Mouse (Mus musculus) brain, embryonic 14.5 days (tissue): Measurements from ENCODE around the gene Mta1.

ENCODE experiments used
- CTCF ChIP-seq: fragments of 200-500 bp; IDR thresholded peaks from 2 replicates; pipeline ENCODE4 v1.5.1; 2012; ENCODE audit warnings: inconsistent platforms, mild to moderate bottlenecking, moderate library complexity, borderline replicate concordance; ENCODE audit not compliant: insufficient read depth, insufficient read length; ENCODE audit errors: extremely low read depth
- POLR2A ChIP-seq: fragments of 200-500 bp; IDR thresholded peaks from 2 replicates; pipeline ENCODE4 v1.6.1; 2012; ENCODE audit warnings: mild to moderate bottlenecking, inconsistent platforms, borderline replicate concordance; ENCODE audit not compliant: poor library complexity, insufficient read depth, insufficient read length, severe bottlenecking; ENCODE audit errors: extremely low read depth

DNA sequence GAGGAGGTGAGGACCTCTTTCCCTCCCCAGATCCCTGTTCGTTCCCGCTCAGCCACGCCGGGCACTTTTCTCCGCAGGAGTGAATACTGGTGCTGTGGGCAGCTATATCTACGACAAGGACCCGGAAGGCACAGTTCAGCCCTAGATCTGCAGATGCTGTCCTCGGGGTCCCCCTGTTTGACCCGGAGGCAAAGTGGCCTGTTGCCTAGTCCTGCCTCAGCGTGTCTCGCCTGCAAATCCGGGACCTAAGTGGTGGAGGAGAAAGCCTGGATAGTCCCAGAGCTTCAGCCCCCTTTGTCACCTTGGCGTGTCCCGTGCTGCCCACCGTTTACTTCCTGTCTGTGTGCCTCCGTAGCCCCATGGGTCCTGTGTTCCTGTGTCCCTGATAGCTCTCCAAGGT lies 46.8 kb downstream of the Mta1 start:
- no peak for TF ChIP-seq CTCF
- no peak for TF ChIP-seq POLR2A
